Mouse (Mus musculus) embryonic stem cell, embryonic (primary cell): Measurements from ENCODE around the gene Dao.

ENCODE experiments used
- CTCF ChIA-PET, 4 experiments: fragments of 300-600 bp in 2 of 4; fragments of 350-600 bp in 2 of 4; sonication (Branson Sonifier 250); formaldehyde crosslinking; loops; one replicate each; lab custom pipeline; 2022; ENCODE audit warnings: inconsistent platforms in 2 of 4; lab: Charles Lee
- POLR2A ChIA-PET, 4 experiments: fragments of 300-600 bp in 2 of 4; fragments of 350-600 bp in 2 of 4; sonication (Branson Sonifier 250); formaldehyde crosslinking; loops; one replicate each; lab custom pipeline; 2022; ENCODE audit warnings: antibody characterized with exemption in 4 of 4, inconsistent platforms in 1 of 4; lab: Charles Lee

Dao gene

GRCm38 (mm10) chr5:113974576-113974975 is 28.9 kb upstream of the Dao start:
- CTCF ChIA-PET: interaction anchor here in 1 of 4 experiments (1.4 to 3.3 kb wide), 3 partner anchors 19 to 72 kb away, joined by 5 to 30 read pairs (median 7); no protein-coding TSS in a partner anchor
- POLR2A ChIA-PET: interaction anchor here in 3 of 4 experiments (0.6 to 19.1 kb wide), 18 partner anchors 5 to 663 kb away, joined by 3 to 428 read pairs (median 4); partner anchors contain the start of gene Ssh1 (in 2 of the 3)

GRCm38 (mm10) chr5:113975538-113976215 is 27.8 kb upstream of the Dao start:
- ChIA-PET CTCF (interaction anchor here in 2 of 4 experiments (0.6 to 1.3 kb wide), 11 partner anchors 11 to 670 kb away, joined by 3 to 5 read pairs (median 3); no protein-coding TSS in a partner anchor), POLR2A (interaction anchor here in 3 of 4 experiments (0.5 to 19.1 kb wide), 32 partner anchors 9 to 632 kb away, joined by 3 to 428 read pairs (median 4); partner anchors contain the start of gene Ssh1 (in 2 of the 3))

GRCm38 (mm10) chr5:113976597-113976996 is 26.9 kb upstream of the Dao start:
- POLR2A ChIA-PET: interaction anchor here in 3 of 4 experiments (0.6 to 19.1 kb wide), 19 partner anchors 10 to 633 kb away, joined by 3 to 428 read pairs (median 5); partner anchors contain the start of genes Ssh1 (in 2 of the 3), Mmab (in 1 of the 3) and Mvk (in 1 of the 3)
- CTCF ChIA-PET: interaction anchor here in 3 of 4 experiments (0.6 to 1.3 kb wide), 4 partner anchors 10 to 184 kb away, joined by 3 to 9 read pairs (median 5); no protein-coding TSS in a partner anchor

DNA sequence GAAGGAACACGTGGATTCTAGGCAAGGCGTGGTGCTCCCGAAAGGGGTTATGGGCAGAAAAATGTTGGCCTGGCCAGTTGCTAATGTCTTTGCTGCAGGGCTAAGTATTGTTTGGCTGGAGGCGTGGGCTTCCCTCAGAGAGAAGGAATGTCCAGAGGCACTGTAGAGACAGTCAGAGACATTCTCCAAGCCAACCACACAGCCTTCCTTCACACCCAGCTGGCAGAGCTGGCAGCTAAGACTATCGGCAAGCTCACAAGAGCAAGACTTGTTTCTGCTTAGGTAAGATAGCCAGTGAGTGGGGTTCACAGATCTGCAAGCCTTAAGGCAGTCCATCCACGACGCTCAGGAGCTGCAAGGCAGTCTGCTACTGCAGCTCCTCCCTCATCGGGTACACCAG is 26.2 kb upstream of the Dao start:
- POLR2A ChIA-PET: interaction anchor here in 2 of 4 experiments (0.8 to 19.1 kb wide), 10 partner anchors 9 to 466 kb away, joined by 3 to 428 read pairs (median 9); partner anchors contain the start of genes Mmab (in 1 of the 2), Mvk (in 1 of the 2) and Ssh1 (in 1 of the 2)
- CTCF ChIA-PET: interaction anchor here in 1 of 4 experiments (0.9 kb wide), 1 partner anchor 69 kb away, joined by 3 read pairs; no protein-coding TSS in a partner anchor

DNA sequence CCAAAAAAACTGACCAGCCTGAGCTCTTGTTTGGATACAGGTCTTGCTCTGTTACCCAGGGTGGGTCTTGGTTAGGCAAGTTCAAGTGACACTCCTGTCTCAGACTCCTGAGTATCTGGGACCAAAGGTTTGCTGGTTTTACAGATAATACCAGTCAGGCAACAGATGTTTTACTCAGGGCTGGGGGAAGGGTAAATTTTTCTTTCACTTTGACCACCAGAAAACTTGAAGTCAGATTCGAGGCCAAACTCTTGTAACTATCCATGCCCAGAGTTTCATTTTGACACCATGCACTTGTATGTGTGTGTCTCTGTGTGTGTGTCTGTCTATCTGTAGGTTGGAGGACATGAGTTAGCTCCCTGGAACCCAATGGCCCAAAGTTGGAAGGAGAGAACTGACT is 23.0 kb upstream of the Dao start:
- POLR2A ChIA-PET: interaction anchor here in 2 of 4 experiments (0.6 to 19.1 kb wide), 14 partner anchors 9 to 173 kb away, joined by 3 to 428 read pairs (median 3); no protein-coding TSS in a partner anchor
- CTCF ChIA-PET: interaction anchor here in 1 of 4 experiments (0.6 kb wide), 1 partner anchor 127 kb away, joined by 4 read pairs; no protein-coding TSS in a partner anchor

- ChIA-PET CTCF (no interaction called here), POLR2A (interaction anchor here in 3 of 4 experiments (1.0 to 19.1 kb wide), 9 partner anchors 9 to 172 kb away, joined by 3 to 428 read pairs (median 3); no protein-coding TSS in a partner anchor)
Observed at GRCm38 (mm10) chr5:113981171-113981570, 22.3 kb upstream of the Dao start.

DNA sequence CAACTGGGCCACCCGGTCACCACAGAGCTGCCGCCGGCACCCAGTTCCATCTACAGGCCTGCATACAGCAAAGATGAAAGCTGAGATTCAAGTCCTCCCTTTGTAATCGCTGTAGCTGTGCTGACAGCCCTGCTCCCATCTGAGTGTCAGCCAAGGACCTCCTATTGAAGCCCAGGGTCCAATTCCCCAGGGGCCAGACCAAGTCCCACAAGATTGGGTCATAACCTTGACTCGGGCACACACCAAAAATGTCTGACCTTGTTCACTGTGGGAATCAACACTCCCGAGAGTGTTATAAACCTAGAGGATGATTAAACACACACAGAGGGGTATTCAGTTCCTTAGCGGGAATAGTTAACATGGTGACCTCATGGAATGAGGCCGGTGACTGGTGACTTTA is 21.7 kb upstream of the Dao start:
- CTCF ChIA-PET: interaction anchor here in 1 of 4 experiments (0.6 kb wide), 1 partner anchor 39 kb away, joined by 3 read pairs; no protein-coding TSS in a partner anchor
- POLR2A ChIA-PET: interaction anchor here in 3 of 4 experiments (0.8 to 19.1 kb wide), 9 partner anchors 9 to 50 kb away, joined by 3 to 428 read pairs (median 4); partner anchors contain the start of gene Ssh1 (in 1 of the 3)

DNA sequence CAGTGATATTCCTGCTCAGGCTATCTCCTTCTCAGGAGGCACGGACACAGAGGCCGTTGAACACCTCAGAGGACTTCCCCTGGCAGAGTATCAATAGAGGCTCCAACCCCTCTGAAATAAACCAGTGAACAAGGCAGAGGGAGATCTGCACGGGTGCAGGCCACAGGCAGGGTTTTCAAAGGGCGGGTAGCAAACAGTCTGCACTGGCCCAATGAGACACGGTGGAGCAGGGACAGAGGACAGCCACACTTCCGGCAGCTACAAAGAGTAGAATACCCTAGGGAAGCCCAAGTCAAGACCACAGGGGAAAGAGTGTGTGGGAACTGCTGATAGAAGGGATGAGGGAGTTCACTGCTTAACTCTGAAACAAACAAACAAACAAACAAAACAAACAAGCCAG is 20.0 kb upstream of the Dao start:
- ChIA-PET CTCF (no interaction called here), POLR2A (interaction anchor here in 2 of 4 experiments (16.4 to 19.1 kb wide), 2 partner anchors 17 to 20 kb away, joined by 287 to 428 read pairs; no protein-coding TSS in a partner anchor)

DNA sequence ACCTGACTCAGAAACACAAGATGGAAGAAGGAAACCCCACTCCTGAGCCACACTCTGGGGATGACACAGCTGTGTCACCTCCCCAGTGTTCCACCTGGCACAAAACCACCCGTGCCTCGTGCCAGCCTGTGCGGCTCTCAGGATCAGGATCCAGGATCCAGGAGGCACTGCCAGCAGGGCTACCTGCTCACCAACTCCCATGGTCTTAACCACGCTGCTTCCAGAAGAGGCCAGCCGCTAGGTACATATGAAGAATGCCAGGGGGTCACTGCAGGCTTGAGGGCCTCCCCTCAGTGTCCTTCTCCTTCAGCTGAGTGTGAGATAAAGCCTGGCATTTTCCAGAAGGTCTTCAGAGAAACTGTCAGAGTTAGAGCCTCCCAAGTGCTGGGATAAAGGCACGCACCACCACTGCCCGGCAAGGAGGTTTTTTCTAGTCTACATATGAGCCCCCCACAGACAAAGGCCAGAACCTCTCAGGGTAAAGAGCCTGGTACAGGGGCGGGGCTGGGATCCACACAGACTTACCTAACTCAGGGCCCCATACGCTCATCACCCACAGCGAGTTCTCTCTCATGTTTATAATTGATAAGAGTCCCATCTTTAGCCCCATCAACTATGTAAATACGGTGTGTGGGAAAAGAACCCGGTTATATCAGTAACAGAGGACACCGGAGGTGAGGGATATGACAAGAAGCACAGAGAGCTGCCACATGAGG is 19.3 kb upstream of the Dao start:
- POLR2A ChIA-PET: interaction anchor here in 3 of 4 experiments (0.6 to 19.1 kb wide), 6 partner anchors 8 to 71 kb away, joined by 3 to 428 read pairs (median 17); no protein-coding TSS in a partner anchor
- CTCF ChIA-PET: interaction anchor here in 1 of 4 experiments (0.6 kb wide), 1 partner anchor 25 kb away, joined by 3 read pairs; no protein-coding TSS in a partner anchor

GRCm38 (mm10) chr5:113985737-113986136 is 17.8 kb upstream of the Dao start:
- ChIA-PET CTCF (interaction anchor here (0.5 to 1.6 kb wide), 8 partner anchors 13 to 61 kb away, joined by 3 to 8 read pairs (median 5); no protein-coding TSS in a partner anchor), POLR2A (interaction anchor here in 3 of 4 experiments (0.6 to 19.1 kb wide), 20 partner anchors 9 to 711 kb away, joined by 3 to 428 read pairs (median 4); partner anchors contain the start of gene Ung (in 1 of the 3))

GRCm38 (mm10) chr5:113986182-113986961 is 17.1 kb upstream of the Dao start:
- ChIA-PET POLR2A (interaction anchor here (0.7 to 19.1 kb wide), 23 partner anchors 9 to 1198 kb away, joined by 3 to 428 read pairs (median 4); no protein-coding TSS in a partner anchor), CTCF (interaction anchor here (0.5 to 1.6 kb wide), 14 partner anchors 11 to 1485 kb away, joined by 3 to 8 read pairs (median 4); partner anchors contain the start of gene Sppl3 (in 1 of the 4))

GRCm38 (mm10) chr5:113989437-113990024 is 14.0 kb upstream of the Dao start:
- CTCF ChIA-PET: interaction anchor here in 2 of 4 experiments (0.6 kb wide), 2 partner anchors 33 to 57 kb away, joined by 3 to 4 read pairs; no protein-coding TSS in a partner anchor
- POLR2A ChIA-PET: interaction anchor here in 3 of 4 experiments (0.9 to 1.6 kb wide), 7 partner anchors 12 to 117 kb away, joined by 3 to 9 read pairs (median 3); no protein-coding TSS in a partner anchor

DNA sequence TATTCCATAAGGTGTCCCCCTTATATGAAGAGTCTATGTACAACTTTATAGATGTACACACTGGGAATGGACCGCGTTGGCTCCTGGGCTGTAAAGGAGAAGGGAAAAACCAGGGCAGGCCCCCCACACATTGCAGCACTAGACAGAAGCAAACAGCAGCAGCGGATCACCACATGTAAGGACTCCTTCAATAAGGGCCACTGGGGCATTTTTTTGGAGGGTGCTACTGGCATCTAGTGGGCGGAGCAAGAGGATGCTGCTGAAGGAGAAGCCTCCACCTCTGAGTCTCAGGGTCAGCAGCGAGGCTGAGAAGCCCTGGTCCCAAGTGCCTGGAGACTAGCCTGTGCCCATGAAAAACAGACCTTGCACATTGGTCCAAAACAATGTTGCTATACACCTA is 12.9 kb upstream of the Dao start:
- POLR2A ChIA-PET: interaction anchor here in 2 of 4 experiments (0.6 to 3.9 kb wide), 4 partner anchors 8 to 49 kb away, joined by 3 to 24 read pairs (median 6); no protein-coding TSS in a partner anchor
- CTCF ChIA-PET: interaction anchor here in 1 of 4 experiments (1.5 kb wide), 1 partner anchor 62 kb away, joined by 4 read pairs; no protein-coding TSS in a partner anchor

DNA sequence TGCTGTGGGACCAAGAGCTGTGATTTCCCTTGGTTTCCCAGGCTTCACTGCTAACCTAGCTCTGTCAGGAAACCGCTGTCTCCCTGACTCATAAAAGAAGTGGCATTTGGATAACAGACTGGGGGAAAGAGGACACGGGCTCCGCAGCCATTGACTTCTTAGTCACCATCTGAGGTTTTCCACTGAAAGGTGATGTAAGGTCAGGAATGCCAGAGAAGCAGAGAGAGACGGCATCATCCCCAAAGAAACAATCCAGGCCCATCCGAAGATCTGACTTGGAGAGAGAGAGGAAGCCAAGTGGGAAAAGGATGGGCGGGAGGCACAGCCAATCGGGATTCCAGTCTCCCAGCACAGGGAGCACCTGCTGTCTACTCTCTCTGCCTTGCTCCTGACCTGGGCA is 12.4 kb upstream of the Dao start:
- ChIA-PET POLR2A (interaction anchor here in 2 of 4 experiments (1.0 to 3.9 kb wide), 5 partner anchors 9 to 50 kb away, joined by 3 to 24 read pairs (median 4); no protein-coding TSS in a partner anchor), CTCF (interaction anchor here in 2 of 4 experiments (0.6 to 1.5 kb wide), 2 partner anchors 55 to 61 kb away, joined by 4 to 5 read pairs; no protein-coding TSS in a partner anchor)

DNA sequence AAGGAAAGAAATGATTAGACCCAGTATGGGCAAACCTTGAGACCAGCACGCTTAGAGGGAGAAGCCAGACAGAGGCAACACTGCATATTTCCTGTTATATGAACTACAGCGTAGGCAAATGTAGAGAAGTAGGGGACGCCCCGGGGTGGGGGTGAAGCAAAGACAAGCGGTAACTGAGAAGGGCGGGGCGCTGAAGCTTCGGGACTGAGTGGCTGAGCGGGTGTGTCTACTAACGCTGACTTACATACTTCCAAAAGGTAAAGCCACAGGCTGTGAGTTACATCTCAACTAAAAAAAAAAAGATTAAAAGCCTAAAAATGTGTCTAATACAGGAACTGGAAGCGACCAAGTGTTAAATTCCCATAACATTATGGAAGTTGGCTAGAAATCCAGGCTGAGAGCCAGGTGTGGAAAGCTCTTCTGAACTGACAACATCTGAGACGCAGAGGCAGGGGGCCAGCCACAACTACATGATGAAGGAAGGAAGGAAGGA is 11.1 kb upstream of the Dao start:
- ChIA-PET POLR2A (interaction anchor here in 3 of 4 experiments (0.6 to 4.5 kb wide), 27 partner anchors 10 to 1410 kb away, joined by 3 to 30 read pairs (median 4); no protein-coding TSS in a partner anchor), CTCF (interaction anchor here (0.5 to 1.5 kb wide), 9 partner anchors 17 to 1974 kb away, joined by 3 to 6 read pairs (median 3); partner anchors contain the start of gene Coro1c (in 1 of the 4))
